In genomic region chr2:165404951-165405350, GRCm38 (mm10) we compare ENCODE assay signal across 16 mouse cellular contexts. TPM values are rescaled to one million over a fixed set of nuclear protein-coding genes. Genes with fewer than 3 reads are reported as not detected.
A peak's percentile ranks its signal among the peaks of the same experiment; 100 is the strongest.
DNase-seq lines count a peak whose midpoint lies in the region; ATAC-seq and TF ChIP-seq lines count a peak whose summit lies in the region.
"Had no signal": no experiment of that assay in that cellular context is flagged by ENCODE, and none has a peak within 500 bp of the region (broad histone marks: within the 10 kb centered on the region; RNA-seq: fewer than 3 reads in every experiment).

No protein-coding gene starts in this region.

- H3K4me1 ChIP-seq in heart, embryonic 12.5 days (replicated peaks): peaks cover 22% of the 10 kb centered on the region; the same call in 1 of the 2 replicates
- H3K4me1 ChIP-seq in intestine, embryonic 15.5 days (replicated peaks): peaks cover 6% of the 10 kb centered on the region; the same call in 1 of the 2 replicates
- H3K4me1 ChIP-seq in lung, embryonic 15.5 days: peaks cover 8% of the 10 kb centered on the region
- peaks cover 11% of the 10 kb centered on the region for H3K4me1 ChIP-seq in thymus, adult 2 months (replicated peaks; ENCODE audit: control insufficient read depth, insufficient read depth, low read length)
- H3K4me1 ChIP-seq: forebrain, embryonic 12.5 days; midbrain, embryonic 12.5 days; neural tube, embryonic 13.5 days had no signal

- H3K36me3 ChIP-seq in heart, embryonic 12.5 days: no peaks in the 10 kb centered on the region
- no peaks in the 10 kb centered on the region for H3K36me3 ChIP-seq in intestine, embryonic 15.5 days
- H3K36me3 ChIP-seq in lung, embryonic 15.5 days: no peaks in the 10 kb centered on the region
- H3K36me3 ChIP-seq in myocyte (ENCODE audit: control insufficient read depth, insufficient read depth): no peaks in the 10 kb centered on the region
- no peaks in the 10 kb centered on the region for H3K36me3 ChIP-seq in thymus, adult 2 months (ENCODE audit: control insufficient read depth, insufficient read depth, low read length)
- H3K36me3 ChIP-seq: forebrain, embryonic 12.5 days; midbrain, embryonic 12.5 days; neural tube, embryonic 13.5 days had no signal

- TF ChIP-seq POLR2A in myocyte (IDR thresholded peaks at IDR 0.05; ENCODE audit: insufficient read length, low read depth): no peak
- TF ChIP-seq POLR2A in thymus, adult 2 months (IDR thresholded peaks at IDR 0.05; ENCODE audit: control insufficient read depth, extremely low read depth, insufficient read depth, low read length, poor library complexity): no peak

- 60% methylated on average over 9 of the region's 9 CpGs for WGBS in heart, embryonic 12.5 days
- WGBS in intestine, embryonic 15.5 days: 27% methylated on average over 9 of the region's 9 CpGs
- 30% methylated on average over 9 of the region's 9 CpGs for WGBS in lung, embryonic 15.5 days
- 25% methylated on average over 9 of the region's 9 CpGs for WGBS in thymus, adult 2 months

- no peak overlapping the region for H3K4me2 ChIP-seq in heart, embryonic 12.5 days
- H3K4me2 ChIP-seq in intestine, embryonic 15.5 days (replicated peaks): no peak overlapping the region
- H3K4me2 ChIP-seq in lung, embryonic 15.5 days: no peak overlapping the region
- H3K4me2 ChIP-seq in myocyte (ENCODE audit: low read depth): peak overlapping the region; percentile 30
- H3K4me2 ChIP-seq: forebrain, embryonic 12.5 days; midbrain, embryonic 12.5 days; neural tube, embryonic 13.5 days had no signal

- ATAC-seq in heart, embryonic 12.5 days (ENCODE audit: insufficient number of reproducible peaks, low FRiP score): no peak
- ATAC-seq in intestine, embryonic 15.5 days: peak; percentile 53
- ATAC-seq in lung, embryonic 15.5 days (ENCODE audit: borderline replicate concordance, extremely low read depth, low FRiP score, low TSS enrichment): no peak
- ATAC-seq: hindbrain, postnatal 0 days had no signal

- no peak overlapping the region for H3K4me3 ChIP-seq in heart, embryonic 12.5 days
- H3K4me3 ChIP-seq in intestine, embryonic 15.5 days (replicated peaks): no peak overlapping the region
- no peak overlapping the region for H3K4me3 ChIP-seq in lung, embryonic 15.5 days
- H3K4me3 ChIP-seq in myocyte: no peak overlapping the region
- no peak overlapping the region for H3K4me3 ChIP-seq in thymus, adult 2 months (ENCODE audit: control insufficient read depth, insufficient read depth, low read length)
- H3K4me3 ChIP-seq: forebrain, embryonic 12.5 days; midbrain, embryonic 12.5 days; neural tube, embryonic 13.5 days had no signal

- H3K27ac ChIP-seq in heart, embryonic 12.5 days (ENCODE audit: poor library complexity, severe bottlenecking): 0 out of 2 replicates have a peak overlapping the region, but pooled peaks have one; percentile 2
- H3K27ac ChIP-seq in intestine, embryonic 15.5 days: no peak overlapping the region
- H3K27ac ChIP-seq in lung, embryonic 15.5 days: peak overlapping the region; percentile 55
- no peak overlapping the region for H3K27ac ChIP-seq in thymus, adult 2 months (ENCODE audit: control insufficient read depth, insufficient read depth, low read length)
- H3K27ac ChIP-seq: forebrain, embryonic 12.5 days; hindbrain, postnatal 0 days; midbrain, embryonic 12.5 days; neural tube, embryonic 13.5 days had no signal

- DNase-seq in heart, adult 8-10 months (ENCODE audit: low spot score): no peak
- no peak for DNase-seq in thymus, adult 2 months
- no peak for DNase-seq in ovary, adult 18-20 months (ENCODE audit: low spot score)
- DNase-seq in adrenal gland, adult 8-10 months: no peak
- DNase-seq: cerebellum, adult 11-12 months had no signal

- no peak for TF ChIP-seq CTCF in thymus, adult 2 months (IDR thresholded peaks at IDR 0.05; ENCODE audit: borderline replicate concordance, control insufficient read depth, extremely low read depth, insufficient read depth, low read length, poor library complexity)

- H3K79me2 ChIP-seq in myocyte (ENCODE audit: control insufficient read depth, insufficient read depth): no peaks in the 10 kb centered on the region

- H3ac ChIP-seq in myocyte (ENCODE audit: control insufficient read depth, insufficient read length): no peak overlapping the region

- H3K9ac ChIP-seq in heart, embryonic 12.5 days: no peak overlapping the region
- no peak overlapping the region for H3K9ac ChIP-seq in intestine, embryonic 15.5 days
- H3K9ac ChIP-seq in lung, embryonic 15.5 days: no peak overlapping the region
- H3K9ac ChIP-seq: forebrain, embryonic 12.5 days; midbrain, embryonic 12.5 days; neural tube, embryonic 13.5 days had no signal

- no peaks in the 10 kb centered on the region for H3K9me3 ChIP-seq in heart, embryonic 12.5 days (replicated peaks)
- H3K9me3 ChIP-seq in intestine, embryonic 15.5 days: no peaks in the 10 kb centered on the region
- no peaks in the 10 kb centered on the region for H3K9me3 ChIP-seq in lung, embryonic 15.5 days
- H3K9me3 ChIP-seq: forebrain, embryonic 12.5 days; midbrain, embryonic 12.5 days; neural tube, embryonic 13.5 days had no signal

- no peaks in the 10 kb centered on the region for H3K27me3 ChIP-seq in heart, embryonic 12.5 days (replicated peaks)
- no peaks in the 10 kb centered on the region for H3K27me3 ChIP-seq in intestine, embryonic 15.5 days (replicated peaks)
- no peaks in the 10 kb centered on the region for H3K27me3 ChIP-seq in lung, embryonic 15.5 days
- H3K27me3 ChIP-seq in myocyte (ENCODE audit: control insufficient read depth, insufficient read depth, insufficient read length): no peaks in the 10 kb centered on the region
- no peaks in the 10 kb centered on the region for H3K27me3 ChIP-seq in thymus, adult 2 months (ENCODE audit: control insufficient read depth, insufficient read depth, low read length)
- H3K27me3 ChIP-seq: midbrain, embryonic 12.5 days; neural tube, embryonic 13.5 days had no signal

TF ChIP-seq in myocyte, 11 proteins besides CTCF, POLR2A, EP300 and RAD21:
- TF ChIP-seq SRF (IDR thresholded peaks at IDR 0.05; ENCODE audit: control insufficient read depth, insufficient read length, low read depth) (no peak), CEBPB (IDR thresholded peaks at IDR 0.05; ENCODE audit: insufficient read depth, poor library complexity, severe bottlenecking) (no peak), E2F4 (IDR thresholded peaks at IDR 0.05; ENCODE audit: insufficient read depth) (no peak), TCF3 (IDR thresholded peaks at IDR 0.05; ENCODE audit: insufficient read length, low read depth) (no peak), MYOG (IDR thresholded peaks at IDR 0.05; ENCODE audit: control insufficient read depth in 1 of 3, insufficient read depth in 1 of 3, insufficient read length in 2 of 3, low read depth in 2 of 3) (no peak), TCF12 (IDR thresholded peaks at IDR 0.05; ENCODE audit: insufficient read depth, poor library complexity, severe bottlenecking) (no peak), REST (IDR thresholded peaks at IDR 0.05; ENCODE audit: insufficient read depth, insufficient read length) (no peak), POLR2AphosphoS2 (IDR thresholded peaks at IDR 0.05; ENCODE audit: insufficient read length, low read depth) (no peak), USF1 (IDR thresholded peaks at IDR 0.05; ENCODE audit: low read depth) (no peak), MYOD1 (IDR thresholded peaks at IDR 0.05; ENCODE audit: control insufficient read depth in 1 of 3, insufficient read length in 2 of 3, low read depth in 2 of 3) (no peak), MAX (IDR thresholded peaks at IDR 0.05; ENCODE audit: low read depth) (no peak)

RNA-seq across cellular contexts. Expression of gene Ocstamp, which starts 4.7 kb away (rescaled TPM):
- 0.11 TPM in 1 of 2 replicates, not detected in the other for polyA plus RNA-seq in heart, embryonic 12.5 days (2016; fragmentation: Nextera tagmentation; extraction: Ambion mirVana)
- not detected for total RNA-seq in heart, adult 8-10 months (2022)
- polyA plus RNA-seq in intestine, embryonic 15.5 days (2015; fragmentation: Nextera tagmentation; extraction: Ambion mirVana): 0.61 and 0.64 TPM in 2 replicates
- 0.06 TPM in 1 of 2 replicates, not detected in the other for polyA plus RNA-seq in lung, embryonic 15.5 days (2015; fragmentation: Nextera tagmentation; extraction: Ambion mirVana)
- not detected for polyA plus RNA-seq in myocyte (2012; fragmentation: generic; extraction: Trizol)
- polyA plus RNA-seq in thymus, adult 2 months (2012; rRNA removed): 0.37 and 0.44 TPM in 2 replicates
- total RNA-seq in adrenal gland, adult 8-10 months (2022): under 1 TPM; 0.14 to 0.17 (median 0.16) TPM
- total RNA-seq: left cerebral cortex, postnatal 14 days had no signal
- polyA plus RNA-seq: C2C12; hindbrain, postnatal 0 days; thymus, postnatal 0 days had no signal

RNA-seq across cellular contexts. Expression of gene Zfp334, which starts 16.9 kb away (rescaled TPM):
- 9.7 and 10.1 TPM in 2 replicates for polyA plus RNA-seq in heart, embryonic 12.5 days (2016; fragmentation: Nextera tagmentation; extraction: Ambion mirVana)
- 1 to 10 TPM; 2.2 to 2.6 (median 2.6) TPM for total RNA-seq in heart, adult 8-10 months (2022)
- polyA plus RNA-seq in intestine, embryonic 15.5 days (2015; fragmentation: Nextera tagmentation; extraction: Ambion mirVana): 4.9 and 5.0 TPM in 2 replicates
- polyA plus RNA-seq in lung, embryonic 15.5 days (2015; fragmentation: Nextera tagmentation; extraction: Ambion mirVana): 7.0 and 7.1 TPM in 2 replicates
- polyA plus RNA-seq in myocyte (2012; fragmentation: generic; extraction: Trizol): 1.5 TPM
- 0.23 and 0.31 TPM in 2 replicates for polyA plus RNA-seq in thymus, adult 2 months (2012; rRNA removed)
- 1 to 10 TPM; 5.3 to 7.5 (median 6.3) TPM for total RNA-seq in adrenal gland, adult 8-10 months (2022)

RNA-seq across cellular contexts. Expression of gene Zfp663, which starts 36.4 kb away (rescaled TPM):
- polyA plus RNA-seq in heart, embryonic 12.5 days (2016; fragmentation: Nextera tagmentation; extraction: Ambion mirVana): 0.08 TPM in 1 of 2 replicates, not detected in the other
- not detected for total RNA-seq in heart, adult 8-10 months (2022)
- polyA plus RNA-seq in intestine, embryonic 15.5 days (2015; fragmentation: Nextera tagmentation; extraction: Ambion mirVana): 0.75 and 1.1 TPM in 2 replicates
- 1.1 and 2.2 TPM in 2 replicates for polyA plus RNA-seq in lung, embryonic 15.5 days (2015; fragmentation: Nextera tagmentation; extraction: Ambion mirVana)
- polyA plus RNA-seq in myocyte (2012; fragmentation: generic; extraction: Trizol): not detected
- not detected in 2 replicates for polyA plus RNA-seq in thymus, adult 2 months (2012; rRNA removed)
- total RNA-seq in adrenal gland, adult 8-10 months (2022): not detected
- polyA plus RNA-seq: C2C12; thymus, postnatal 0 days had no signal

Comparison
In these comparisons a context has a peak if more than half of its experiments do, and no peak if none do; other contexts are left out.
1. H3K27ac ChIP-seq: peak in heart, embryonic 12.5 days (single experiment) and lung, embryonic 15.5 days (single experiment); none in intestine, embryonic 15.5 days (single experiment) and thymus, adult 2 months (single experiment).